Mouse (Mus musculus) left cerebral cortex, postnatal 36 days (tissue): Measurements from ENCODE around the gene Nicn1. TPM values are rescaled to one million over a fixed set of nuclear protein-coding genes. Genes with fewer than 3 reads are reported as not detected.
"Not testable (repeated sequence)": the region's sequence is repeated elsewhere in the genome, so short reads cannot be mapped to it uniquely, and the experiment has no call there.

ENCODE experiments used
- DNase-seq, 2 experiments: peaks; one replicate each; pipeline ENCODE4 v3.0.0; 2021 to 2022; ENCODE audit warnings: low spot score in 2 of 2, mixed read lengths in 1 of 2
- intact Hi-C: fragments of 180-260 bp; cut with DNase I; formaldehyde crosslinking; loops from one replicate; pipeline ENCODE4 v1.15.1; 2025
- total RNA-seq, 2 experiments: library from RNA; stranded (reverse); gene quantifications; 2 replicates each; pipeline ENCODE4 v1.2.3; 2021

The Nicn1 gene
- total RNA-seq, 2 experiments from 2014 or later = 116 to 131 TPM

- DNase-seq = no peak
- intact Hi-C loops = no loop called here
Observed at GRCm38 (mm10) chr9:108274476-108275330, 15.5 kb upstream of the Nicn1 start.

DNA sequence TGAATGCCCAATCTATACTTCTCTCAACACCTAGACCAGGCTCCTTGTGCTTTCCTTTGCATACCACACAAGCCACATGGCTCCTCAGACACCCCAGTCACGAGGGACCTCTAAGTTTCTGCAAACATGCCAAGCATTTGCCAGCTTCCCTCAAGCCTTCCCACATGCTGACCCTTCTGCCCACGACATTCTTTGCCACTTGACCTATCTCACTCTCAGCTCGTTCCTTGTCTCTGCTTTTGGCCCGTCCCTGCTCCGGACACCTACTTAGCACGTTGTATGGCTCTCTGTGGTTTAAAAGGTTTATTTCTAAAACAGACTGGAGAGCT, 14.9 kb upstream of the Nicn1 start:
- no peak for DNase-seq
- intact Hi-C loops = no loop called here

DNA sequence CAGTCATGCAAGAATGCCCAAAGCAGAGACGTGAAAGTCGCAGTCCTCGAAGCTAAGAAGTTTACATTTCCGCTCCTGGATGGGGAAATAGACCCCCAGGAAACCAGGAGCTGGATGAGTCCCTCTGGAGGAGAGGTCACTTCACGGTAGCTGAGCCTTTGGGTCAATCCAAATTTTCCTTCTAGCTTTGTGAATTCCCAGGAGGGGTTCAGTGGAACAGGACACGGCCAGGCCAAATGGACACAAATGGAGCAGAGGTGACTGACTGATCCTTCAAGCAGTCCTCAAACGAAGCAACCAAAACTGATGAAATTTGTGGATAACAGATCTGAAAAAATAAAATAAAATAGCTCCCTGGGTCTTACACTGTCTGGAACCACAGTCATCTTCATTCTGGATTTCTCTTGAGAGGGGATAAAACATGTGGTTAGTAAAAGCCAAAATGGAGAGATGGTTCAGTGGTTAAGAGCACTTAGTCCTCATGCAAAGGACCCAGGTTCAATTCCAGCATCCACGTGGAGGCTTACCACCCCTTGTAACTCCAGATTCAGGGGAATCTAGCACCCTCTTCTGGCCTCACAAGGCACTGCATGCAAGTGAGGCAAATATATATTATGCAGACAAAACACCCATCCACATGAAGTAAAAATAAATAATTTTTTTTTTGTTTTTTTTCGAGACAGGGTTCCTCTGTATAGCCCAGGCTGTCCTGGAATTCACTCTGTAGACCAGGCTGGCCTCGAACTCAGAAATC, 11.4 kb upstream of the Nicn1 start:
- DNase-seq = no peak
- intact Hi-C loops = no loop called here

DNA sequence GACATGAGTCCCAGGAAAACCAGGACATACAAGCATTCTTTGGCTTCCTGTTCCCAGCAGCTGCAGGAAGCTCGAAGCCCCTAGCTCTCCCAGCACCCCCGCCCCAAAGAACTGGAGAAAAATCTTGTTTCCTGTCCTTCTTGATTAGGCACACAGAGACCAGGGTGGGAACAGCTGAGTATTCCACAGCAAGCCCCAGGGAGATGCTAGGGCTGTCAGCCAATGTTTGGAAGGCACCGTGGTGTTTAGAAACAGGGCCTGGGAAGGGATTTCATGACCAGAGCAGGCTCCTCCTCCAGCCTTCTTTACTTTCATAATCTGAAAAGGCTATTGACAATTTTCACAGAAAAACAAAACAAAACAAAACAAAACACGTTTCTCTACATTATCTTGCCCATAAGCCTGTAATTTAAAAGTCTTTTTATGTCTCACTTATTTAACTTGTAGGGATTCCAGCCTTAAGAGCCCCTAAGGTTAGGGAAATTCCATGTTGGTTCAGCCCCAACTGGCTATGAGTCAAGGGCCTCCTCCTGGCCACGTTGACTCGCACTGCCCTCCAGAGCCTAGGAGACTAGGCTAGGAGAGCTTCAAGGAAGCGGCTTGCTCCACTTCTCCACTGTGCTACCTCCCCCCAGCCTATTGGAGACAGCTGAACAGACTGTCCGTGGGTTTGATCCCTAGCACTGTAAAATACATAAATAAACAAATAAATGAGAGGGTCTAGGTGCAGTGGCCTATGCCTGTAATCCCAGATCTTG, 10.0 kb upstream of the Nicn1 start:
- intact Hi-C loops = loop anchor here (5.0 kb wide), 1 partner anchor 78 kb away; no protein-coding TSS in a partner anchor
- no peak for DNase-seq

DNA sequence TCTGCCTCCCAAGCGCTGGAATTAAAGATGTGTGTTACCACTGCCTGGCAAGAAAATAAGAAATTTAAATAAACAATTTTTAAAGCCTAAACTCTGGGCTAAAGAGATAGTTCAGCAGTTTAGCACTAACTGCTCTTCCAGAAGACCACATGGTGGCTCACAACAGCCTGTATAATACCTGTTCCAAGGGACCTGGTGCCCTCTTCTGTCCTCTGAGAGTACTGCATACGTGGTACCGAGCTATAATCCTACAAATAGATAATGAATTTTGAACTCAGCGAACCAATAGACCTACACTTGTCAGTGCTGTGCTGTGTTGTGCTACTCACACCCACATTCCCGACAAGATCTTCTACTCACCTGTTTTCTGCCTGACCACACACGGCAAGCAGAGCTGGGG, 5.8 kb upstream of the Nicn1 start:
- peak in 1 of 2 experiments; percentile 45 for DNase-seq

GRCm38 (mm10) chr9:108287526-108288238, 2.5 kb upstream of the Nicn1 start:
- DNase-seq = not testable (repeated sequence)
- intact Hi-C loops = loop anchor here (5.0 kb wide), 1 partner anchor 195 kb away; the partner anchor contains the start of gene Apeh

More for the DNA sequence above, 5.8 kb upstream of the Nicn1 start:
- intact Hi-C loops = loop anchor here (5.0 kb wide), 1 partner anchor 82 kb away; no protein-coding TSS in a partner anchor

DNA sequence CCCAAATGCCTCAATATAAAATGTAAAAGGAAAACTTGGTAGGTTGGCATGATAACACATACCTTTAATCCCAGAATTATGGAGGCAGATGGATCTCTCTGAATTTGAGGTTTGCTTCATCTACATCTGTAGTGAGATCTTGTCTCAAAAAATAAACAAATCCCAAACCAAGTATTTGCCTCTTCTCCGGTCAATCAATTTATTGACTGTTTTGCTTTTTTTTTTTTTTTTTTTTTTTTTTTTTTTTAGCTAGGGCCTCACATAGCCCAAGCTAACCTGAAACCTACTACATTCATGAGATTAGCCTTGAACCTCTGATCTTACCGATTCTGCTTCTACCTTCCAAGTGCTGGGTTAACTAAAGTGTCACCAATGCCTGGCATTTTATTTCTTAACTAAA, 882 bp upstream of the Nicn1 start:
- intact Hi-C loops = loop anchor here (5.0 kb wide), 1 partner anchor 197 kb away; the partner anchor contains the start of gene Apeh
- no peak for DNase-seq

- intact Hi-C loops = no loop called here
- no peak for DNase-seq
Observed at GRCm38 (mm10) chr9:108290773-108291172, 544 bp downstream of the Nicn1 start.

- intact Hi-C loops = no loop called here
Observed at GRCm38 (mm10) chr9:108296453-108297355, 6.5 kb downstream of the Nicn1 start, which contains the start of gene Amt. Gene Amt (plus strand): TSS chr9:108296853.

GRCm38 (mm10) chr9:108301853-108302252, 11.6 kb downstream of the Nicn1 start:
- no peak for DNase-seq
- intact Hi-C loops = no loop called here

More at GRCm38 (mm10) chr9:108296453-108297355, 6.5 kb downstream of the Nicn1 start, which contains the start of gene Amt:
- peak in 1 of 2 experiments; percentile 29 for DNase-seq

- intact Hi-C loops = loop anchor here (5.0 kb wide), 1 partner anchor 213 kb away; the partner anchor contains the start of gene Qrich1
- DNase-seq = no peak
Observed at GRCm38 (mm10) chr9:108304716-108305115, 14.5 kb downstream of the Nicn1 start.

DNA sequence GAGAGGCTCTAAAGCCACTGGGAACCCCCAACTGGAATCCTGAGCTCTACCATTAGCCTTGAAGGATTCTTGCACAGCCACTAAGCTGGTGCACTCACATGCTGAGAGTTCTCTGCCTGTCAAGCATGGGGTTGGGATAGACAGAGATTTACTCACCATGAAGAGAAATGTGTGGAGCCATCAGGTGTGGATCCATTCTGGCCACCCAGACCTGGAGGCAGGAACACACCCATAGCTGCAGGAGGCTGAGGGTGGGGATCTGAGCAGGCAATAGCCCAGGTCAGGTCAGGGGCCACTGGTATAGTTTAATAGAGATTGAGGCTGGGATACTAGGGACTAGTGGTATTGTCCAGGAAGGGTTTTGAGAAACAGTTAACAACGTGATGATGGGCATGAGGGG, 14.9 kb downstream of the Nicn1 start:
- intact Hi-C loops = loop anchor here (5.0 kb wide), 1 partner anchor 212 kb away; the partner anchor contains the start of gene Qrich1
- no peak for DNase-seq

GRCm38 (mm10) chr9:108305629-108306520, 15.6 kb downstream of the Nicn1 start, which contains the start of the genes Rhoa and Tcta:
Gene Rhoa (plus strand): TSS chr9:108306129.
Gene Tcta (minus strand): TSS chr9:108306160.
- intact Hi-C loops = loop anchor here (1.0 to 5.0 kb wide), 2 partner anchors 41 to 211 kb away; partner anchors contain the start of genes Qrich1 and Usp4
- peak; percentile 99 for DNase-seq

GRCm38 (mm10) chr9:108306571-108306980, 16.3 kb downstream of the Nicn1 start:
- intact Hi-C loops = loop anchor here (1.0 to 5.0 kb wide), 2 partner anchors 41 to 211 kb away; partner anchors contain the start of genes Qrich1 and Usp4
- DNase-seq = no peak

GRCm38 (mm10) chr9:108307021-108307807, 17.0 kb downstream of the Nicn1 start:
- DNase-seq = no peak
- intact Hi-C loops = loop anchor here (5.0 kb wide), 1 partner anchor 210 kb away; the partner anchor contains the start of gene Qrich1

DNA sequence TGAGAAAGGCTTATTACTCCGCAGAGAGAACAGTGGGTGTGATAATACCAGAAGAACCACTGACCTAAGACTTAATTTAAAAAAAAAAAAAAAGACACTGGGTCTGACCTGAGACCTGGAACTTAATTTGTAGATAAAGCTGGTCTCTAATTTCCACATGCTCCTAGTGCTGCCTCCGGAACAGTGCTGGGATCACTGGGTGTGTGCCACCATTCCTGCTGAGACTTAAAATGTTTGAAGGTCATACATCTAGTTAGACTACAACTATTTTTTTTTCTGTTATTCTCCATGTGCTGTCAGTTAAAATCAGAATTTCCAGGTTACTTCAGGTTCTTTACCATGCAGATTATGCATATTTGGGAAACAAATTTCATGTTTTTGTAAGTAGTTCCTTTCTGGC, 17.9 kb downstream of the Nicn1 start:
- DNase-seq = no peak
- intact Hi-C loops = loop anchor here (5.0 kb wide), 1 partner anchor 209 kb away; the partner anchor contains the start of gene Qrich1
